Mouse (Mus musculus): ENCODE data around the gene Gm49366. TPM values are rescaled to one million over a fixed set of nuclear protein-coding genes. Genes with fewer than 3 reads are reported as not detected.
"Not testable (repeated sequence)": the region's sequence is repeated elsewhere in the genome, so short reads cannot be mapped to it uniquely, and the experiment has no call there.

Gm49366 gene
- not detected in 2 replicates for polyA plus RNA-seq (2014; fragmentation: Nextera tagmentation; extraction: Ambion mirVana)

- Histone ChIP-seq H3K4me2 (ENCODE audit: low read length) (peak within 1 kb of the TSS; percentile 52), H3K9ac (ENCODE audit: low read length) (peak within 1 kb of the TSS; percentile 53; the same call in 1 of the 2 replicates), H3K4me3 (ENCODE audit: low read depth, low read length) (peak within 1 kb of the TSS; percentile 36)
- H3K36me3 ChIP-seq (ENCODE audit: control insufficient read depth, insufficient read depth, low read length); H3K27ac ChIP-seq (ENCODE audit: low read depth, low read length); H3K9me3 ChIP-seq (replicated peaks; ENCODE audit: control insufficient read depth, low read length); H3K27me3 ChIP-seq (replicated peaks; ENCODE audit: control insufficient read depth, insufficient read depth, low read length); H3K4me1 ChIP-seq (ENCODE audit: control insufficient read depth, insufficient read depth, low read length): not testable (repeated sequence)
- ATAC-seq (peak; percentile 40; the same call in 1 of the 2 replicates), DNase-seq (ENCODE audit: low spot score) (peak; percentile 7)
- WGBS, result 4% methylated on average over 33 of the region's 39 CpGs
Measured at GRCm38 (mm10) chr12:84038691-84039111, at the start of gene Gm49366. Gm49366 (plus strand) TSS chr12:84038935.

GRCm38 (mm10) chr12:83989378-83989777 is 49.4 kb upstream of the Gm49366 start:
- ATAC-seq (no peak), DNase-seq (ENCODE audit: low spot score) (no peak)

GRCm38 (mm10) chr12:83997221-83997620 is 41.5 kb upstream of the Gm49366 start:
- no peaks in the 10 kb centered on the region for H3K4me1 ChIP-seq (ENCODE audit: control insufficient read depth, insufficient read depth, low read length)
- 68% methylated on average over 2 of the region's 2 CpGs for WGBS
- ATAC-seq (no peak), DNase-seq (ENCODE audit: low spot score) (no peak)
- H3K27me3 ChIP-seq (replicated peaks; ENCODE audit: control insufficient read depth, insufficient read depth, low read length), result no peaks in the 10 kb centered on the region
- H3K36me3 ChIP-seq (ENCODE audit: control insufficient read depth, insufficient read depth, low read length), result 0 out of 2 replicates have a peak, but pooled peaks cover 4% of the 10 kb centered on the region
- no peak overlapping the region for H3K4me2 ChIP-seq (ENCODE audit: low read length)
- H3K9me3 ChIP-seq (replicated peaks; ENCODE audit: control insufficient read depth, low read length), result no peaks in the 10 kb centered on the region
- H3K4me3 ChIP-seq (ENCODE audit: low read depth, low read length), result no peak overlapping the region
- no peak overlapping the region for H3K27ac ChIP-seq (ENCODE audit: low read depth, low read length)
- H3K9ac ChIP-seq (ENCODE audit: low read length), result no peak overlapping the region

More at GRCm38 (mm10) chr12:83989378-83989777, 49.4 kb upstream of the Gm49366 start:
- Histone ChIP-seq H3K36me3 (ENCODE audit: control insufficient read depth, insufficient read depth, low read length) (0 out of 2 replicates have a peak, but pooled peaks cover 4% of the 10 kb centered on the region), H3K4me2 (ENCODE audit: low read length) (no peak overlapping the region), H3K27me3 (replicated peaks; ENCODE audit: control insufficient read depth, insufficient read depth, low read length) (no peaks in the 10 kb centered on the region), H3K4me1 (ENCODE audit: control insufficient read depth, insufficient read depth, low read length) (no peaks in the 10 kb centered on the region), H3K27ac (ENCODE audit: low read depth, low read length) (no peak overlapping the region), H3K4me3 (ENCODE audit: low read depth, low read length) (no peak overlapping the region), H3K9me3 (replicated peaks; ENCODE audit: control insufficient read depth, low read length) (no peaks in the 10 kb centered on the region), H3K9ac (ENCODE audit: low read length) (no peak overlapping the region)
- 96% methylated on average over 4 of the region's 4 CpGs for WGBS

GRCm38 (mm10) chr12:83998341-83999107 is 40.2 kb upstream of the Gm49366 start:
- Histone ChIP-seq H3K36me3 (ENCODE audit: control insufficient read depth, insufficient read depth, low read length) (no peaks in the 10 kb centered on the region), H3K4me1 (ENCODE audit: control insufficient read depth, insufficient read depth, low read length) (no peaks in the 10 kb centered on the region), H3K9me3 (replicated peaks; ENCODE audit: control insufficient read depth, low read length) (no peaks in the 10 kb centered on the region), H3K4me3 (ENCODE audit: low read depth, low read length) (no peak overlapping the region), H3K27ac (ENCODE audit: low read depth, low read length) (peak overlapping the region; percentile 50; the same call in 1 of the 2 replicates), H3K9ac (ENCODE audit: low read length) (no peak overlapping the region), H3K4me2 (ENCODE audit: low read length) (no peak overlapping the region), H3K27me3 (replicated peaks; ENCODE audit: control insufficient read depth, insufficient read depth, low read length) (no peaks in the 10 kb centered on the region)
- ATAC-seq (peak; percentile 57; the same call in 1 of the 2 replicates), DNase-seq (ENCODE audit: low spot score) (peak; percentile 68)
- 55% methylated on average over 11 of the region's 11 CpGs for WGBS

GRCm38 (mm10) chr12:83999237-83999636 is 39.5 kb upstream of the Gm49366 start:
- H3K36me3 ChIP-seq (ENCODE audit: control insufficient read depth, insufficient read depth, low read length); H3K27ac ChIP-seq (ENCODE audit: low read depth, low read length); H3K4me3 ChIP-seq (ENCODE audit: low read depth, low read length); ATAC-seq; H3K27me3 ChIP-seq (replicated peaks; ENCODE audit: control insufficient read depth, insufficient read depth, low read length); H3K9ac ChIP-seq (ENCODE audit: low read length); H3K4me1 ChIP-seq (ENCODE audit: control insufficient read depth, insufficient read depth, low read length); H3K9me3 ChIP-seq (replicated peaks; ENCODE audit: control insufficient read depth, low read length); H3K4me2 ChIP-seq (ENCODE audit: low read length): not testable (repeated sequence)
- peak; percentile 33 for DNase-seq (ENCODE audit: low spot score)
- WGBS, result 77% methylated on average over 8 of the region's 8 CpGs

GRCm38 (mm10) chr12:84000418-84000817 is 38.3 kb upstream of the Gm49366 start:
- H3K9ac ChIP-seq (ENCODE audit: low read length), result no peak overlapping the region
- no peak overlapping the region for H3K4me2 ChIP-seq (ENCODE audit: low read length)
- no peak for ATAC-seq
- H3K9me3 ChIP-seq (replicated peaks; ENCODE audit: control insufficient read depth, low read length), result no peaks in the 10 kb centered on the region
- no peak overlapping the region for H3K4me3 ChIP-seq (ENCODE audit: low read depth, low read length)
- WGBS, result 86% methylated on average over 3 of the region's 3 CpGs
- no peaks in the 10 kb centered on the region for H3K27me3 ChIP-seq (replicated peaks; ENCODE audit: control insufficient read depth, insufficient read depth, low read length)
- DNase-seq (ENCODE audit: low spot score), result no peak
- H3K36me3 ChIP-seq (ENCODE audit: control insufficient read depth, insufficient read depth, low read length), result no peaks in the 10 kb centered on the region
- H3K4me1 ChIP-seq (ENCODE audit: control insufficient read depth, insufficient read depth, low read length), result no peaks in the 10 kb centered on the region
- H3K27ac ChIP-seq (ENCODE audit: low read depth, low read length), result no peak overlapping the region

- Histone ChIP-seq H3K27me3 (replicated peaks; ENCODE audit: control insufficient read depth, insufficient read depth, low read length) (no peaks in the 10 kb centered on the region), H3K4me2 (ENCODE audit: low read length) (no peak overlapping the region), H3K4me3 (ENCODE audit: low read depth, low read length) (no peak overlapping the region), H3K4me1 (ENCODE audit: control insufficient read depth, insufficient read depth, low read length) (peaks cover 6% of the 10 kb centered on the region), H3K36me3 (ENCODE audit: control insufficient read depth, insufficient read depth, low read length) (no peaks in the 10 kb centered on the region), H3K9me3 (replicated peaks; ENCODE audit: control insufficient read depth, low read length) (no peaks in the 10 kb centered on the region), H3K27ac (ENCODE audit: low read depth, low read length) (no peak overlapping the region), H3K9ac (ENCODE audit: low read length) (no peak overlapping the region)
- no peak for DNase-seq (ENCODE audit: low spot score)
- no peak for ATAC-seq
- 84% methylated on average over 1 of the region's 1 CpGs for WGBS
Measured at GRCm38 (mm10) chr12:84003866-84004265, 34.9 kb upstream of the Gm49366 start.

- Histone ChIP-seq H3K36me3 (ENCODE audit: control insufficient read depth, insufficient read depth, low read length) (no peaks in the 10 kb centered on the region), H3K27me3 (replicated peaks; ENCODE audit: control insufficient read depth, insufficient read depth, low read length) (no peaks in the 10 kb centered on the region), H3K4me2 (ENCODE audit: low read length) (peak overlapping the region; percentile 52; the same call in 1 of the 2 replicates), H3K9me3 (replicated peaks; ENCODE audit: control insufficient read depth, low read length) (no peaks in the 10 kb centered on the region), H3K4me1 (ENCODE audit: control insufficient read depth, insufficient read depth, low read length) (peaks cover 17% of the 10 kb centered on the region), H3K4me3 (ENCODE audit: low read depth, low read length) (no peak overlapping the region), H3K27ac (ENCODE audit: low read depth, low read length) (0 out of 2 replicates have a peak overlapping the region, but pooled peaks have one; percentile 63), H3K9ac (ENCODE audit: low read length) (no peak overlapping the region)
- ATAC-seq (no peak), DNase-seq (ENCODE audit: low spot score) (no peak)
- WGBS, result 87% methylated on average over 10 of the region's 12 CpGs
Measured at GRCm38 (mm10) chr12:84008251-84008650, 30.5 kb upstream of the Gm49366 start.

GRCm38 (mm10) chr12:84008729-84009128 is 30.0 kb upstream of the Gm49366 start:
- Histone ChIP-seq H3K36me3 (ENCODE audit: control insufficient read depth, insufficient read depth, low read length) (no peaks in the 10 kb centered on the region), H3K4me2 (ENCODE audit: low read length) (peak overlapping the region; percentile 52), H3K9ac (ENCODE audit: low read length) (peak overlapping the region; percentile 25; the same call in 1 of the 2 replicates), H3K4me3 (ENCODE audit: low read depth, low read length) (peak overlapping the region; percentile 41; the same call in 1 of the 2 replicates), H3K9me3 (replicated peaks; ENCODE audit: control insufficient read depth, low read length) (no peaks in the 10 kb centered on the region), H3K27me3 (replicated peaks; ENCODE audit: control insufficient read depth, insufficient read depth, low read length) (no peaks in the 10 kb centered on the region), H3K27ac (ENCODE audit: low read depth, low read length) (peak overlapping the region; percentile 63), H3K4me1 (ENCODE audit: control insufficient read depth, insufficient read depth, low read length) (peaks cover 17% of the 10 kb centered on the region)
- WGBS, result 47% methylated on average over 8 of the region's 8 CpGs
- ATAC-seq (no peak), DNase-seq (ENCODE audit: low spot score) (no peak)
